Mouse (Mus musculus) urinary bladder, postnatal 36 days (tissue): ENCODE data around the gene Sema5a.
A peak's percentile ranks its signal among the peaks of the same experiment; 100 is the strongest.

Source experiments
- DNase-seq, 2 experiments: peaks; one replicate each; pipeline ENCODE4 v3.0.0; 2022; ENCODE audit warnings: low spot score in 2 of 2, mixed read lengths in 1 of 2

The Sema5a gene

DNA sequence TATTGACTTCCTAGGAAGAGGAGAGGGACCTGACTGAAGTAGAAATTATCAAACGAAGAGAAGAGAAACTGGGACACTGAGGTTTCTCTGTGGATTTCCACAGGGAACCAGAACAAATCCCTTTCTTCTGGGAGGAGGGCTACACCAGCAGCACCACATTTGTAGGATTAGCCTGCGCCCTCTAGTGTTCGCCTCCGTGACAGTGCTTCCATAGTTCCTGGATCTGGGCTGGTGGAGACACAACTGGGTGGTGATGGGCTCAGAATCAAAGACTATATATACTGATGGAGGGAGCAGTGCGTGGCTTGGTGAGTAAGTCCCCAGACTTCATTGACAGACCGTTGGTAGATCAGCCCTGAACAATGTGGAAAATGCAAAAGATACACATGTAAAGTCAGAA, 193.0 kb downstream of the Sema5a start:
- peak; percentile 42 to 72 for DNase-seq

DNA sequence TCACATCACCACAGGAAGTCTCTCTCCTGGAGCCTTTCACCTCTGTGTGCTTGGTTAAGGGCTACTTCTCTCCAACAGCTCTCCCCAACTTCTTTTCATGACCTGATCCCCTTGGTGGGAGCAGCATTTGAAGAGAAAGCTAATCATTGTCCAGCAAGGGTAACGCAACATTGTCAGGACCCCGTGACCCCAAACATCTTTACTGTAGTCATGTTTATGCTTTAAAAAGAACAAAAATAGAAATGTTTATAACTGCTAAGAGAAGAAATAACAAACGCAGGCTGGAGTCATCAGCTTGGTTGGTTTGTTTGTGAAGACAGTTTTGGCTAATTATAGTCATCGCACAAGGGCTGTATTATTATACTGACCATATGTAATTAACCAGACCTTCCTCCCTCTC, 198.1 kb downstream of the Sema5a start:
- no peak for DNase-seq

DNA sequence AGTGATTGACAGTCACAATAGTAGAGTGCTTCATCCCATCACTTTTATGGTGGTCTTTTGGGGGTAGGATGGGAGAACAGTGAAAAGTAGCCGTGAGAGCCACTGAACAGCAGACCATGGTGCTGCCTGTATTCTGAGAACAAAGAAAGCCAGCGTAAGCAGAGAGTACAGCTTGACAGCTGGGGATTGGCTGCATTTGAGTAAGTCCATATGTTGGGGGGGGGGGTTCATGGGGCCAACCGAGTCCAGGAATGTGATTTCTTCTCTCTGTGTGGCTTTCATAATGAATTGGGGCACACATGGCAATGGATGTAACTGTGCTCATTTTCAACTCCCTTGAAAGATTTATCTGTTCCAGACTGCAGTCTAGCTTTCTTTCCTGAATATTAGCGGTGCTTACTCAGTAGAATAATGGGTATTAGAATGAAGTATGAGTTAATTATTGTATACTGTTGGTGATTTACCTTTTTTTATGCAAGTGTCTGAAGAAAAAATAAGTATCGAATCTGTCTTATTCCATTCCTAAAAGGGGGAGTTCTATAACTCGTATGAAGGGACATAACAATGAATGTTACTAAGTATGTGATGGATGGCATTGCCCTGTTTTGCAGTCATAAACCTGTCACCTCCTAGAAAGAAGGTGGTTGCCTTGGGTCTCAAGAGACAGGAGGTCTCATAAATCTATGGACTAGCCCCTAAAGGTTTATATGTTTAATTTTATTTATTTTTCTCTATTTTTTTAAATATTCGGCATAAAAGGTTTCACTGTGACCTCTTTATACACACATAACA, 203.1 kb downstream of the Sema5a start:
- no peak for DNase-seq

DNA sequence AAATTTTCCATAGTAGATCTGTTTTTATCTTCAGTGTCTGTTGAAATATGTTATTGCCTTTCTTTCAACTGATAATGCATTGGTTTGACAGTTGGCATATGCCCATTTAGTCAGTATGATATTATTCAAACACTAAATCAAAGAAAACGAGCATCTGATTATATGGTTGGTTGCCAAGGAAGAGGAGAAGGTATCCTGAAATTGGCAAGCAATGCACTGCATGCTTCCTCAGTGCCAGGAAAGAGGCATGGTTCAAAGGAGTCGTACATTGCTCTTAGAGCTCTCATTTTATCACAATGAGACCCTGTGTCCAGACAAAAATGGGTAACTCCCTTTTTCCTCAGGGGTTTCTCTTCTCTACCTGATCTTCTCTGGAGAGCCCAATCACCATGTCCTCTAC, 214.4 kb downstream of the Sema5a start:
- no peak for DNase-seq

DNA sequence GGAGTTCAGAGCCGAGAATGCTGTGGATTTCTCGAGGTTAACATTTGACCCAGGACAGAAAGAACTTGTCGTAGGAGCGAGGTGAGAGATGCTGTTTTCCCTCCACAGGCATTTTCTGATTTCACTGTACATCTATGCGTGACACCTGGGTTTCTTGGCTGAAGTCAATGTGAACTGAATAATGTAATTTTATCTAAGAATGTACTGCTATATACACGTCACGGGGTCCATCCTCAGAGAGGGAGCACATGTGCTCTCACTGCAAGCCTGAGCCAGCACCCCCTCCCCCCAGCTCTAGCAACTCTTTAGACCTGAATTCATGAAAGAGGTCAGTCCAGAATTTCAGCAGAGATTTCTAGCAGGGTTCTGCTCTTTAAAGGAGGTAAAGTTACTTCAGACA, 215.6 kb downstream of the Sema5a start:
- no peak for DNase-seq

DNA sequence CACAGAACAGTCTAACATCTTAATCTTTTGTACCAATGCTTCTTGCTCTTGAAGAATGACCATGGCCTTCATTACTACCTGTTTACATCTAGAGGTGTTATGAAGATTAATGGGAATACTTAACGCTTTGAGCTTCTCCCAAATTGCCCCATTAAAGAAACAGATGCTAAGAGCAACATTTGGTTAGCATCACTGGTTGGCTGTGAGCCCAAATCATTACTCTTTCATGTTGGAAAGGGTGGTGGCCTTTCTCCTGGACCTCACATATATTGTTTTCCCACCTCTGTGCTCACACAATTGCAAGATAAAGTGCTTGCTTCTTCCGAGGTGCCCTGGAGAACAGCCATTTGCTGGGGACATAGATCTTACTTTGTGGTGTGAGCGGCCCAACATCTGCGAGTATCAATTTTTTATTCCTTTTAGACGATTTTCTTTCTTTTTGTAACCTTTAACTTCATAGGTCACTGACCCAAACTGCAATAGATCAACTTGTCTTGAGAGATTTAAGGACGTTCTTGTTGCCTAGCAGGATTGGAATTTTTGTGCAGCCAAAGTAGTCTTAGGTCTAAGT, 227.0 kb downstream of the Sema5a start:
- no peak for DNase-seq

DNA sequence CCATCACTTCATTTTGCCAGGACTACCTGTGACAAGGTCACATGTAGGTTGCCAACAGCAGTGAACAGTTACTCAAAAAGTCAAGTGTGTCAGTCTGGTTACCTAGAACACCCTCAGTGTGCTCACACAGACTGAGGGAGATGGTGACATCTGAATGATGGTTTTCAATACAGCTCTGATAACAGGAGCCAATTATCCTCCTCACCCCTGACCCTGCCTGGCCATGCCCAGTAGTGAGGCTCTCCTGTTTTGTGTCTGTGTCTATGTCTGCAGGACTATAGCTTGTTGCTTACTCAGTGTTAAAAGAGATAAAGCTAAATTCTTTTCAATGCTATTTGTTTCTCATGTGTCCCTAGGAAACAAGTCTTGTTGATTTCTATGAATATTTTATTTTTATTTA, 236.1 kb downstream of the Sema5a start:
- DNase-seq = no peak

DNA sequence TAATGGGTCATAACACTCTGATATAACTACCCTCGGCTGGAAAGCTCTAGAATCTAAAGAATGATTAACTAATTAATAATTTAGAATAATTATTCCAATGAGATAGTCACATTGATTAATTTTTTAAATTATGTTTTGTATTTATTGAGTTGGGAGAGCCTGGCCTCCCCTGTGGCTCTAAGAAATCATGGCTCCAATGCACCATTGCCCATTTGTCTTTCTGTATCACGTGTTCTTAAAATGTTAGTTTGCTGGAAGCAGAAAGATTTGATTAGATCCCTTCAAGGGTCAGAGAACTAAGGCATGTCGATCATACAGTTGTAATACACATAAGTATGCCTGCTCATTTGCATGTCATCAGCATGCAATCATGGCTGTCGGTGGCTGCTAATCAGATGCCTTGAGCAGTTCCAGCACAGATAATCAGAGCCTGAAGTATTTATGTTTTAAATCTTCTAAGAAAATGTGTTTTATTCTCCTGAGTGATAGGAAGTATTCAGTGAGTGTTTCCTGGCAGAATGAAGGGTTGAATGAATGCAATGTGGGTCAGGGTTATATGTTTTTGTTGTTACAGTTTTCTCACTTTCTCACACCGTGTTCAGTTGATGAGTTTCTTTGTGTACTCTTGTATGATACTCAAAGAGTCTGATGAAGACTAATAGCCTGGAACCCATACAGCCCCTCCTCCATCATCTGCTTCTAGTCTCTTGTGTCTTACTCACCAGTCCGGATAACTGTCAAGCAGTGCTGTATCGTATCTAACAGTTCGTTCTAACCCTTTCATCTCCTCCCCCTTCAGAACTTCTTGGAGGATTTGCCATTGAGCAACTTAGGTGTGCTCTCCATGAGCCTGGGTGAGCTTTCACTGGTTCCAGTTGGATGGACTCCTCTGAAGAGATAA, 240.7 kb downstream of the Sema5a start:
- DNase-seq = no peak

DNA sequence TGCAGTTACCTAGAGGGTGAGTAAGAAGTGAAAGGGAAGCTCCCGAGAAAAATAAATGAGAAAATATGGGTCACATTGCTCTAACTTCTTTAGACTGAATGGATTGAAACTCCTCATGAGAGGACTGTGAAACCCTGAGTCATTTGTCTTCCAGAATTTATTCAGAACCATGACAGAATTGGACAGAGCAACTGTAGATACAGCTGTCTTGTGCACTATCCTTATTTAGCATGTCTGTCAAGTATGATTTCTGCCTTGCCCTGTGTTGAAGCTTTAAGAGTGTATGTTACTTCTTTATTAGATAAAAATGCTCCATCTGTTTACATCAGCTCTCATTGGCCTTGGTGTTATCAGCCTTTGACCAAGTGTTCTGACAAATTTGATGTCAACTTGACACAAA, 243.4 kb downstream of the Sema5a start:
- no peak for DNase-seq

DNA sequence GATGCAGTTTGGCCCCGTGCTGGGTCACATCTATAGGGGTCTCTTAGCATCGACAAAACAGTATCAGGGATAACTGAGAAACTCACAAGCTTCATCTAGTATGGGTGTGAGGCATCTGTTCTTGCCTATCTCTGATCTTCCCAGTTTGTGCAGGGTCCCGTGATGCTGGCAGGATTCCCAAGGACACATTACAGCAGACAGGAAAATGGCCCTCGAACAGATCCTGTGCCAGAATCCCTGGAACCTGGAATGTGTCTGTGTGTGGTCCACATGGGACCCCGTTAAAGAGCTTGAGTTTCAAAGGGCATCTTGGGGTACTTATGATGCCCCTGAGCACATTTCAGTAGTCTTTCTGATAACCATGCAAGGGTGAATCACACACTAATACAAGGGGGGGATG, 249.6 kb downstream of the Sema5a start:
- no peak for DNase-seq

DNA sequence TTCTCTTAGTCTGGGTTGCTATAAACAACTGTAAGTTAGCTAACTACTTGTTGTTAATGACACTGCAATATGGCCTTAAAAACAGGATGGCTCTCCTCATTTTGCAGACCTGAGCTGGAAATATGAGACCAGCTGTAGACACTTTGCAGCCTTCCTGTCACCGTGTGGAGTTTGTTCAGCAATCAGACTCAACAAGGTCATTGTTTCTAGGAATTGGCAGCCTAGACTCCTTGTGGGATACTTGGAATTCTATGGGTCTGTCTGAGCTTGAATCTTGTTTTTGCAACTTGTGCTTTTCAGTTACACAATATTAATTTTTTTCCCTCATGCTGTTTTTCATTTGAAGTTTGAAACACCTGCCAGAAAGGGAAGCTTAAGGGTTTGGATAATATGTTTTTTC, 250.3 kb downstream of the Sema5a start:
- no peak for DNase-seq

DNA sequence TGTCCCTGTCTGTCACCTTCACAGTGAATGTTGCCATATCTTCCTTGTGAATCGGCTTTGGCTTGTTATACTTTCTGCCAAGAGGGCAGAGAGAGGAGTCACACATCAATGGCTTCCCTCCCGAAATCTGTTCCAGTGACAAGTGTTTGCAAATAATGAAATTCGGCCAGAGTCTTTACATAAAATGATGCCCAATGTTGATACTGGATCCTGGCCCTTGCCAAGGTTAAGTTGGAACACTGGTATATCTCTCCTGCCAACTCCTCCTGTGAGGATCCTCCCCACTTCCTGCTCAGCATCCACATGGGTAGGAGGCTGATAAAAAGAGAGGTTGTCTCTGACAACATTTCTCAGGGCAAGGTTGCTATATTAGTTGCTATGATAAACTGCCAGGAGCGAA, 252.3 kb downstream of the Sema5a start:
- no peak for DNase-seq

DNA sequence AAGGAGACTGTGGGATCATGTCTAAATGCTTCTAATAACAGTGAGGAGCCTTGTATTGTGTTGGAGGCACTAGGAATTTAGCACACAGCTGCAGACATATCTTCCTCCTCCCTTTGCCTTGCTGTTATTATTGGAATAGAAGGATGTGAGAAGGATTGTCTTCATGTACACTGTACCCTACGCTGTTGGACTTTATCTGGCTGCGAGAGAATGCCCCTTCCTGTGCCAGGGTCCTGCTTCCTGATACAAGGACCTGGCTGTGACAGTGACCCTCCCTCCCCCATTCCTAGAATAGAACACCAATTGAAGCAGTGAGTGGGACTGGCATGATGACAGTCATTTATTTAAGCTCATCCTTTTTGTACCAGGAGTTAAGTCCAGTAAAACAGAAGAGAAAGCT, 261.3 kb downstream of the Sema5a start:
- DNase-seq = no peak

DNA sequence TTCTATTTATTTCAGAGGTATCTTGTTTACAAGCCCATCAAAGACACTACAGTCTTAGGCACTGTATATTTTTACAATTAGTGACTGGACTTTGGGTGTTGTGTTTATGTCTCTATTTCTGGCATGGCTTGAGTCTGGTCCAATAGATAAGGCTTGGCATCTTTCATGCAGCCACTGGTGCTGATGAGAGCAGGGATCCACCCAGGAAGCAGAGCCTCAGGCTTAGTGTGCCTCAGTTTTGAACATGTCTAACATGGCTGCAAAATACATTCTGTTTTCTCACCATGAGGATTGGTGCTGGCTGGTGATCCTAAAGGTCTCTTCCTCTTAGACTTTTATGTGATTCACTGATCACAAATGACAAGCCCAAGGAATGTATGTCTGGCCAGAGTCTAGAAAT, 263.7 kb downstream of the Sema5a start:
- DNase-seq = no peak

DNA sequence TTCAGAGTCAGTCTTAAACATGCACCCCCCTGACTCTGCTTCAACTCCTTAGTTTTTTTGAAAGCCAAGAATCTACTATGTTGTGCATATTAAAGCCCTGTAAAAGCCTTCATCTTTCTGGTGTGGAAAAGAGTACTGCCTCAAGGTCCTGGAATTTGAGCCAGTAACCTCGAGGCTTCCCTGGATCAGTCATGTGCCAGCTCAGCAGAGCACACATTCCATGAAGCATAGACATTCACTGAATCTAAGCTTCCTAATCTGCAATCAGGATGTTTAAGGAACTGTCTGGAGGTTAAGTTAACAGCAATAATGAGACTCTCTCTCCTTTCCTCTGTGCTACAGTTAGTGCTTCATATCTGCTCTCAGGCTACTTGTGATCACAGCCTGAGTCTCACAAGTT, 270.3 kb downstream of the Sema5a start:
- no peak for DNase-seq

DNA sequence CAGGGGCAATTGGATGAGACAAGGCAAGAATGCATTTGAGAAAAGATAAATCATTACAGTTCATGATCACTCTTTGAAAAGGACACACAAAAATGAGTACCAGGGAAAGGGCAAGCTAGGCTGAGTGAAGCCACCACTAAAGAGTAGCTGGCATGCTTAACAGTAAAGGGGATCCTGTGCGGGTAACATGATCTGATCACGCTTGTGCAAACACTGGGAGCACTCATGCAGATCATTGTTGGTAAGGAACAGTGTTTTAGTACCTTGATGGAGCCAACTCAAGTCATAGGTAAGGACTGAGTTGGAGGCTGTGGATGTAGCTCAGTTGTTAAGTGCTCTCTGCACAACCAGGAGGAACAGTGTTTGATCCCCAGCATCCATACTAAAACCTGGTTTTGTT, 273.3 kb downstream of the Sema5a start:
- no peak for DNase-seq

DNA sequence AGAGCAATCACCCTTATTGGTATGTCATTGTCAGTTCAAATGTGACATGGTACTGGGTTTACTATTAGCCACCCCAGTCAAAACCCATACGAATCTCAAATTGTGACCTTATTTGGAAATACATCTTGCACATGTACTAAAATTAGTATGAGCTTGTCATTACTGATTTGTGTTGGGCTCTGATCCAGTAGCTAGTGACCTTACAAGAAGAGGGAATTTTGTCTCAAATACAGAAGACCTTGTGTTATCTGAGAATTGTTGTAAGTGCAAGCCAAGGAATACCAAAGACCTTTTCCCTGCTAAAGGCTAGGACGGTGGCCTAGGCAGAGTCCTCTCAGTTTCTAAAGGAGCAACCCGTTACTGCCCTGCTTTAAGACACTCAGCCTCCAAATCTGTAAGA, 287.9 kb downstream of the Sema5a start:
- DNase-seq = no peak

DNA sequence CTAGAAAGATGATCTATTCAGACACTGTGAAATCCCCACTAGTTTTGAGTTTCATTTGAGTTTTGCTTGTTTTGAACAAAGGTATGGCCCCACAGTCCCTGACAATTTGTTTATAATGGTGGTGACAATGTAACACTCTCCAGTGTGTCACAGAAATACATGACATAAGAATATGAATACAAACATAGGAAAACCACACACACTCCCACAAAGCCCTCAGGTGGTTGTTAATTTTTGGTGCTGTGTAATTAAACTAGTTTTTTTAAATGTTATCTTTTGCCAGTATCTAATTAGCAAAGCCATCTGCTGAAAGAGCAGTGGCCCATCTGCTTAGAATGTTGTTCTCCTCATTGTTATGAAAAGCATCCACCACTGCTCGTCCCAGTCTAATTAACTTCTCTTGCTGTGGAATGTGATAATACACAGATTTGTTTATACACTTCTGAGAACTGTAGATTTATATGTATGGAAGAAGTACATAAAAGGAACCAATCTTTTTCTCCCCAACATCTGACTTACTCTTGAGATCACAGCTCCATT, 289.0 kb downstream of the Sema5a start:
- no peak for DNase-seq

DNA sequence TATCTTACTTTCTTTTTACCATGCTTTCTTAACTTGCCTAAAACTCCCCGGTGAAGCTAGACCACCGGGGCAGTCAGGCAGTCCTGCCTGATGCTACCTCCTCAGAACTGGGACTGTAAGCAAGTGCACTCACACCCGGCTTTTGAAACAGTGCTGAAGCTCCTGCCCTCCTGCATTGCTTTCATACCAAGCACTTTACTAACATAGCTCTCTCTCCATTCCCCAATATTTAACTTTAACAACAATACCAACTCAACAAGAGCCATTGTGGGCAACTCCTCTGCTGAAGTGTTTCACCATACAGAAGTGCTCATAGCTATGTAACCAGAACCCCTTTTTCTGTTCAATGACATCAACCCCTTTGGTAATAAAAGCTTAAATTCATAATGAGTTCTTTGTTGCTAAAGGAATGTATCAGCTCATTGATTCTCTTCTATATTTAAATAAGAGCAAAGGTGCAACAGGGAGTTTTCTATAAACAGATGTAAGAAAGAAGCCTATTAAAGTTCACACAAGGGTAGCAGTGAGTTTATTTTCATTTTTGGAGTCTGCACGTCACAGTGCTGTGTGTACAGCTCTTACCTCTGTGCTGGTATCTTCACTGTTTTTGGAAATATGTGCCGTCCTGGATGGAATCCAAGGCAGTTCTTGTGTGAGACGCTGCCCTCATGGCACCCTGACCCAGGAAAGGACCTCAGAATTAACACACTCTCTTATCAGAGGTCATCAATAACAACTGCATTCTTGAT, 292.3 kb downstream of the Sema5a start:
- no peak for DNase-seq

DNA sequence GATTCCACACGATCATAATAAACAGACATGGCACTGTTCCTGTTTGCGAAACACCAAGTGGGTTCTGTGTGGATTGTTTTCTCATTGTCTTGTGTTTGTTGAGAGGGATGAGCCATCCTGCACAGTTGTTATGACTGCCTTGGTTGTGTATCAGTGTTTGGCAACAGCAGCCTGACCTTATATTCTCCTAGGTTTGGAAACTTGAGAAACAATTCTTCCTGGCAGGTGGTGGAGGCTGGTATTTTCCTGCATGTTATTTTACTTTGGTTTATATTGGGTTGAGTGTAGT, 292.8 kb downstream of the Sema5a start:
- DNase-seq = no peak

DNA sequence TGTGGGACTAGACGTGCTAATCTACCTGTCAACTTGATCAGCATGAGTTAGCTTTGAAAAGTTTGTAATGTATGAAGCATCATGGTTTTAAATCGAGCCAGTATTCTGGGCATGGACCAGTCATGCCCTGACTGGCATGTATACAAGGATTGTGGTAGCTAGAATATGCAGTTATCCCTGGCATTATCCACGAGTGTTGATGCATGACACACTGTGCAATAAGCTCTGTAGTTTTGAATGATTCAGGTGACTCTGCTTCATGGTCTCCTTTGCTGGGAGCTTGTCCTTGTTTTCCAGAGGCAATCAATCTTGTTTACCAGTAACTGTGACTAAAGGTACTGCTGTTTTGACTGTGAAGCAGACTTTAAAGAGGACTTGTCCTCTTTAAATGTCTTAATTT, 293.5 kb downstream of the Sema5a start:
- DNase-seq = no peak

DNA sequence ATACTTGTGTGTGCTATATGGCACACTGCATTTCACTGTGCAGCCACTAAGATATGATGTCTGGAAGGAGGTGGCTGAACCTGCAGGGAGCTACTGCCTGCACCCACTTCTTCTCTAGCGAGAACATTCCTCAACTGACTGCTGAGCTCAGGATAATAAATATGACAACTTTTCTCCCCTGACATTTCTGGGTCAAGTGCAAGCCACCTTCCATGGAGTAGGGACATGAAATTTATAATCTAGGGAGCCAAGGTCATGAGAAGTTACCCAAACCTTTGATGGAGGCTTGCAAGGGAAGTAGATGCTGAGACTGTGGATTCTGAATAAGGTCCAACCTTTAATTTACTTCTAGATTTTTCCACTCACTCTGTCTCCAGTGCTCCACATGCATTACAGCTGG, 298.1 kb downstream of the Sema5a start:
- no peak for DNase-seq
